Mouse (Mus musculus) E14TG2a.4 (cell line): ENCODE results near the gene Entpd6.

Experiments
- CTCF ChIP-seq: conservative IDR thresholded peaks from 2 replicates; pipeline ENCODE4 v1.5.1; 2014; ENCODE audit warnings: low read length
- NANOG ChIP-seq: IDR thresholded peaks from 2 replicates; pipeline ENCODE4 v1.6.1; 2014; ENCODE audit warnings: borderline replicate concordance, low read length, mixed read lengths
- POU5F1 ChIP-seq: IDR thresholded peaks from 2 replicates; pipeline ENCODE4 v1.6.1; 2014; ENCODE audit warnings: low read length, borderline replicate concordance

DNA sequence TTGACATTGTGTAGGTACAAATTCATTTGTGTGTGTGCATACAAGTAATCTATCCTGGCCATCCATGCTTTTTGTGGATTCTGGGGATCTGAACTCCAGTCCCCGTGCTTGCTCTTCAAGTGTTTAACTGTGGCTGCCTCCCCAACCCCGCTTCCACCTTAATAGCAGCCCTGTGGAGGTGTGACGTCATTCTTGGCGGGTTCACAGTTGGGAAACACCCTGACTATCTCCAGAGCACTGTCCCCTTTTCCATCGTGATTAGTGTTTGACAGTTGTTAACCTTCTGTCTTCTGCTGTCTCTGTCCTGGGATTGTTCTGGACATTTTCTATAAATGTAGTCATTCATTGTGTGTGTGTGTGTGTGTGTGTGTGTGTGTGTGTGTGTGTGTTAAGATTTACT lies 61.8 kb downstream of the Entpd6 start:
- TF ChIP-seq CTCF (no peak), NANOG (no peak), POU5F1 (no peak)
